Mouse (Mus musculus) right cerebral cortex, postnatal 4 days (tissue): ENCODE results near the gene Plekhf1.
A peak's percentile ranks its signal among the peaks of the same experiment; 100 is the strongest.

Source experiments
- DNase-seq: peaks from one replicate; pipeline ENCODE4 v3.0.0-alpha.2; 2022

Gene Plekhf1

GRCm38 (mm10) chr7:38184786-38185185 is 43.0 kb downstream of the Plekhf1 start:
- DNase-seq = no peak

- no peak for DNase-seq
Observed at GRCm38 (mm10) chr7:38184418-38184745, 43.4 kb downstream of the Plekhf1 start.

DNA sequence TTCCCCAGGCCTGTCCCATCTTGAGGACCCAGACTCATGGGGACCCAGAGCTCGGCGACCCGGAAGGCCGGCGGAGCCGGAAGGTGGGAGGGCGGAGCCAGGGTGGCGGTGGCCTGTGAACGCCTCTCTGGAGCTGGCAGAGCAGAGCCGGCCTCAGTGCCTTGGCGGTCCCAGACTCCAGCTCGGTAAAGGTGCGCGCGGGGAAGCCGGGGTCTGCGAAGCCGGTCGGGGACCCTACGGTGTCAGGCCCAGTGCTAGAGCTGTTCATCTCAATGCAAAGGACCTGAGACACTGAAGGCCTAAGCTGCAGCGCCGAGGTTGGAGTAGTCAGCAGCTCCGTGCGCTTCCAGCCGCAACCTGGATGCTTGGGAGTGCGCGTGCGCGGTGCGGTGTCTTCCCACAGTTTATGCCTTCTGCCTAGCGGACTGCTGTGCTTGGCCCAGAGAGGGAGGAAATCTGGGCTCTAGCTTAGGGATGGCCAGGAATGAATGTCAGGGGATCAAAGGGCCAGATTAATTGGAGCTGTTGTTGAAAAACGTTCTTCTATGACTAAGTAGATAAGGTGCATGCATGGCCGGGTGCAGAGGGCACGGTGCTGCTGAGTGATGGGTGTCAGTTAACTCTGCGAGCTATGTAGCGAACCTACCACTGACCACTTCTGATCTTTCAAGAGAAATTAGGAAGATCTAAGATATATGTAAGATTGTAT is 44.0 kb downstream of the Plekhf1 start:
- DNase-seq = peak; percentile 85

DNA sequence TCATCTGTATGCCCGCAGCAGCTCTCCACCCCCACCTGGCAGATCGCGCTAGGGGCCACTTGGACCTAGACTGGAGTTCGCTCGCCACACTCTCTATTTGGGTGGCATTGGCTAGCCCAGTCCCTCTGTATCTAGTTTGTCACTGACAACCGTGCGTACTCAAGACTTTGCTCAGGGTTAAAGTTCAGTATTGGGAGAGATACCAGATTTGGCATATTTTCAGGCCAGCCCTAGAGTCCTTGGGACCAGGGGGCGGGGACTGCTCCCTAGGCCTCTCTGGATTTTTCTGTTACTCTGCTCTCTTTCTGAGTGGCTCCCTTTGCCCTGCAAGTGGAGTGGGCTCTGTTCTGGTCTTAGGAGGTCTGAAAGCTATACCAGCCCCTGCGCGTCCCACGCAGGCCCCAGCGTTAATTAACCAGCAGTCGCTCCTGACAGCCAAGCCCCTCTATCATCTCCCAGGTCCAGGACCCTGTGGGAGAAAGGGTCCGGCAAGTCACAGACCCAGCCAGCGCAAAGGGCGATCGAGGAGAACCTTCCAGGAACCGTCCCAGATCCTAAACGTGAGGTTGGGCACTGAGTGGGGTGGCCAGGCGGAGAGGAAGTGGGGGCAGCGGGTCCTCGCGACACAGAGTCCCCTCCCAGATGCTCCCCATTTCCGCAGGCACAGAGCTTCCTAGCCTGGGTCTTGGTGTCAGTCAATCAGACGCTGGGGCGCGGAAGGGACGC is 44.7 kb downstream of the Plekhf1 start, which contains the start of gene 1600014C10Rik:
1600014C10Rik (plus strand) TSS at position 256 of the 726 bp plus-strand sequence.
- DNase-seq = peak; percentile 32

DNA sequence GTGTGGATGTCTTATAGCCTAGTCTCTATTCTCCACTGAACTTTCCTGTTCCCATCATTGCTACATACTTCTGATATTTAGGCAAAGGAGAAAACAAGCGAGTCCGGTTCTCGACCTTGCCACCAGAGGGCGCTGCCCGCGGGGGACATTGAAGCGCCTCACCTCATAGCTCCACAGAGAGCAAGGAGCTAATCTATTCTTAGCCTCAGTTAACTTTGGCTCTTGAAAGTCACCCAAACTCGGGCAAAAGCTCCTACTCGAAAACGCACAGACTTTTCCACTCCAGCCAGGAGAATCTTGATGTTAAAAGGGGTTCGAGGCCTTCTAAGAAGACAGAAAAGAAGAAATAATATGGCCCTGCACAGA is 45.2 kb downstream of the Plekhf1 start:
- peak; percentile 76 for DNase-seq

GRCm38 (mm10) chr7:38181366-38181765 is 46.5 kb downstream of the Plekhf1 start:
- DNase-seq = no peak

GRCm38 (mm10) chr7:38179896-38180295 is 47.9 kb downstream of the Plekhf1 start:
- no peak for DNase-seq

DNA sequence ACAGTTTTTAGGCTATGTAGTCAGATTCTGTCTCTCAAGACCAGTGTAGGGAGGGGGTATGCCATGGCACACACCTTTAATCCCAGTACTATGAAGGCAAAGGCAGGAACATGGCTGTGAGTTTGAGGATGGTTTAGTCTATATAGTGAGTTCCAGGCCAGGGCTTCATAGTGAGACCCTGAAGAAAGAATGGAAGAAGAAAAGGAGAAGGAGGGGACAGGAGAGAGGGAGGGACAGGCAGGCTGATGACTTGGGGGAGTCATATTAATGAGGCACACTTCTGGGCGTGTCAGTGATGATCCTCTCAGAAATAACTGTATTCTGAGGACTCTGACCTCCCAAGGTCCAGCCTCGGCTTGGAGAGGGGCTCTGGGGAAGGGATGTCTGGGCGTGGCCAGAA is 51.8 kb downstream of the Plekhf1 start:
- DNase-seq = no peak

GRCm38 (mm10) chr7:38174321-38175148 is 53.3 kb downstream of the Plekhf1 start:
- peak; percentile 50 for DNase-seq

- DNase-seq = no peak
Observed at GRCm38 (mm10) chr7:38173871-38174270, 53.9 kb downstream of the Plekhf1 start.

DNA sequence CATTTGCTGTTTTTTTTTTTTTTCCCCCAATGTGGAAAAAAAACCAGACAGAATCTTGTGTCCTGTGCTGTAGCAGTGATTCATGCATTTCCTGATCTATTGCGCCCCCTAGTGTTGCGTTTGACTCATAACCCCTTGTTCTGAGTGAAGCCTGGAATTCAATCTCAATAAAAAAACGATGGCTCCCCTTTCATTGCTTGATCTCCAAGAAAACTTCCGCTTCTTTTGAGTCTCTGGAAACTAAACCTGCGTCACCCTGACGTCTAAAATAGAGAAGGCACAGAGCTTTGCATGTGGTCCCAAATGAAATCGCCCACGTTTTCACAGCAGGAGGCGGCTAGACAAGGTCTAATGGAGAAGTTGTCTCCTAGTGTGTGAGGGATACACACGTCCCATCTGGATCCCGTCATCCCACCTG is 60.1 kb downstream of the Plekhf1 start:
- peak; percentile 51 for DNase-seq
